Mouse (Mus musculus): Measurements from ENCODE around the gene Adamts2. TPM values are rescaled to one million over a fixed set of nuclear protein-coding genes. Genes with fewer than 3 reads are reported as not detected.

The Adamts2 gene
- polyA plus RNA-seq, 1 experiment from 2014 or later, result 5.8 TPM

GRCm38 (mm10) chr11:50599156-50599555 lies 2.7 kb upstream of the Adamts2 start:
- Histone ChIP-seq H3K36me3 (no peaks in the 10 kb centered on the region), H3K4me2 (no peak overlapping the region), H3K4me1 (peaks cover 26% of the 10 kb centered on the region), H3K27ac (no peak overlapping the region), H3K9ac (no peak overlapping the region), H3K9me3 (replicated peaks) (no peaks in the 10 kb centered on the region; the same call in 1 of the 2 replicates), H3K27me3 (peaks cover 58% of the 10 kb centered on the region), H3K4me3 (replicated peaks) (no peak overlapping the region)
- WGBS, result 63% methylated on average over 2 of the region's 2 CpGs
- ATAC-seq (replicated peaks; ENCODE audit: low FRiP score), result no peak

GRCm38 (mm10) chr11:50602356-50603081 lies 635 bp downstream of the Adamts2 start:
- WGBS, result under 1% methylated on average over 59 of the region's 59 CpGs
- ATAC-seq (replicated peaks; ENCODE audit: low FRiP score), result peak; percentile 14
- peaks cover 80% of the 10 kb centered on the region for H3K27me3 ChIP-seq

DNA sequence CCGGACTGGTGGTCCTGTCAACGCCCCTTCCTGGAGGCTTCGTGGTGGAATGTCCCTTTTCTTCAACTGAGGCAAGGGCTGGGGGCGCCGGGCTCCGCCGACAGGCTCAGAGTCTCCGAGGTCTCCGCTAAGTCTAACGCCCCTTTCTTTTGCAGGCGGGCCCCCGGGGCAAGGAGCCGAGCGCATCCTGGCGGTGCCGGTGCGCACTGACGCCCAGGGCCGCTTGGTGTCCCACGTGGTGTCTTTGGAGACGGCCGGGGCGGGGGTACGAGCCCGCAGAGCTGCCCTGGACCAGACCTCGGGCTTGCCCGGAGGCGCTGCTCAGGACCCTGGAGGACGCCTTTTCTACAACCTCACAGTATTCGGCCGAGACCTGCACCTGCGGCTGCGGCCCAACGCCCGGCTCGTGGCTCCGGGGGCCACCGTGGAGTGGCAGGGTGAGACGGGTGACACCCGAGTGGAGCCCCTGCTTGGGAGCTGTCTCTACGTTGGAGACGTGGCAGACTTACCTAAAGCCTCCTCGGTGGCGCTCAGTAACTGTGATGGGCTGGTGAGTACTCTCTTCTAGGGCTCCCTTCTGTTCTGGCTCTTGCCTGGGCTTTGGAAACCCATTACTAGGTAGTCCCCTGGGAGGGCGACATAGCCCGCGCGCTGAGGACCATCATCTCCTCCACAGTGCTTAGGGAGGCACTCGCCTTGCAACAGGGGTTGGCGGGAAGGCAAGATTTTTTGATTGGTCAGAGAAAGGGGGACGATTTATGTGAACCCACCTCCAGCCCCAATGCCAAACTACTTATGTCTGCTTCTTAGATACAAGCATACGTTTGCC lies 1.4 kb downstream of the Adamts2 start:
- WGBS, result under 1% methylated on average over 52 of the region's 52 CpGs
- peak; percentile 63 for ATAC-seq (replicated peaks; ENCODE audit: low FRiP score)
- Histone ChIP-seq H3K36me3 (no peaks in the 10 kb centered on the region), H3K4me2 (peak overlapping the region; percentile 85), H3K4me1 (peaks cover 28% of the 10 kb centered on the region), H3K27ac (no peak overlapping the region), H3K9ac (peak overlapping the region; percentile 40), H3K4me3 (replicated peaks) (peak overlapping the region; percentile 59), H3K9me3 (replicated peaks) (no peaks in the 10 kb centered on the region; the same call in 1 of the 2 replicates), H3K27me3 (peaks cover 80% of the 10 kb centered on the region)

More at GRCm38 (mm10) chr11:50602356-50603081, 635 bp downstream of the Adamts2 start:
- H3K9ac ChIP-seq, result peak overlapping the region; percentile 40
- H3K27ac ChIP-seq, result no peak overlapping the region
- peak overlapping the region; percentile 59 for H3K4me3 ChIP-seq (replicated peaks)
- H3K9me3 ChIP-seq (replicated peaks), result no peaks in the 10 kb centered on the region; the same call in 1 of the 2 replicates
- H3K36me3 ChIP-seq, result no peaks in the 10 kb centered on the region
- peak overlapping the region; percentile 85 for H3K4me2 ChIP-seq
- peaks cover 28% of the 10 kb centered on the region for H3K4me1 ChIP-seq

DNA sequence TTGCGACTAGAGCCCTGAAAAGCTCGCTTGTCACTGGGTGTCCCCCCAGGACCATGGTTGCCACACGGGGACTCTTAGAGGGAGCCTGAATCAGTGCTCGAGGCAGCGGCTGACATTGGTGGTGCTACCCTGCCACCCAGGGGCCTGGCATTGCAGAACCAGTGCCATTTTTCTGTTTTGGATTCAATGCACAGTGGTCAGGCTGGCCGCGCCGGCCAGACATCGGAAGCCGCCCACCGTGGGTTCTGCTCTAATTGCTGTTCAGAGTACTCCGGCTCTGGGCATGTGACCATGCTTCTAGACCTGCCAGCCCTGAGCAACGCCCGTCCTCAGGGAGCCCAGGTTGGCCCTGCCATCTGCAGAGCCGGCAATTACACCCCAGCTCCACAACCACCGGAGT lies 2.5 kb downstream of the Adamts2 start:
- H3K9ac ChIP-seq, result no peak overlapping the region
- no peak overlapping the region for H3K27ac ChIP-seq
- no peaks in the 10 kb centered on the region for H3K36me3 ChIP-seq
- no peaks in the 10 kb centered on the region for H3K9me3 ChIP-seq (replicated peaks)
- H3K4me2 ChIP-seq, result no peak overlapping the region
- no peak overlapping the region for H3K4me3 ChIP-seq (replicated peaks)
- WGBS, result 75% methylated on average over 16 of the region's 16 CpGs
- peaks cover 28% of the 10 kb centered on the region for H3K4me1 ChIP-seq
- peaks cover 72% of the 10 kb centered on the region for H3K27me3 ChIP-seq
- ATAC-seq (replicated peaks; ENCODE audit: low FRiP score), result no peak

DNA sequence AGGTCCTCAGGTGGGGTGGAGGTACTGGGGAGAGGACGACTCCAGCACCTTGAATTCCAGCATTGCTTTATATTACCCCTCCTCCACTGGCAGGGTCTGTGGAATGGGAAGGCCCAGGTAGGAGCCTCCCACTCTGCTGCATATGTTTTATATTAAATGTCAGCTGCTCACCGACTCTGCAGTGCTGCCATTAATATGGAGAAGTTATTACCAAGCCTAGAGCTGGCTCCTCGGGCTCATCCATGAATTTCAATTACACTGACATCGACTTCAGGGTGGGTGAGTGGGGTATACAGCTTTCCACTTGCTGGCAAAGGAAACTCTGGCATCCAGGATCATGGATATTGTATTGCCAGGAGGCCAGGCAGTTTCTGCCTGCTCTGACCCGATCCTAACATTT lies 9.3 kb downstream of the Adamts2 start:
- Histone ChIP-seq H3K9me3 (replicated peaks) (no peaks in the 10 kb centered on the region), H3K4me3 (replicated peaks) (no peak overlapping the region), H3K4me1 (no peaks in the 10 kb centered on the region), H3K9ac (no peak overlapping the region), H3K36me3 (no peaks in the 10 kb centered on the region), H3K27ac (no peak overlapping the region), H3K27me3 (peaks cover 7% of the 10 kb centered on the region), H3K4me2 (no peak overlapping the region)
- 63% methylated on average over 5 of the region's 5 CpGs for WGBS
- no peak for ATAC-seq (replicated peaks; ENCODE audit: low FRiP score)

GRCm38 (mm10) chr11:50617015-50617543 lies 15.2 kb downstream of the Adamts2 start:
- Histone ChIP-seq H3K4me3 (replicated peaks) (no peak overlapping the region), H3K4me2 (no peak overlapping the region), H3K27ac (no peak overlapping the region), H3K9ac (no peak overlapping the region), H3K4me1 (peaks cover 10% of the 10 kb centered on the region; the same call in 1 of the 2 replicates), H3K36me3 (no peaks in the 10 kb centered on the region), H3K9me3 (replicated peaks) (no peaks in the 10 kb centered on the region), H3K27me3 (no peaks in the 10 kb centered on the region)
- ATAC-seq (replicated peaks; ENCODE audit: low FRiP score), result no peak
- WGBS, result 82% methylated on average over 11 of the region's 11 CpGs

DNA sequence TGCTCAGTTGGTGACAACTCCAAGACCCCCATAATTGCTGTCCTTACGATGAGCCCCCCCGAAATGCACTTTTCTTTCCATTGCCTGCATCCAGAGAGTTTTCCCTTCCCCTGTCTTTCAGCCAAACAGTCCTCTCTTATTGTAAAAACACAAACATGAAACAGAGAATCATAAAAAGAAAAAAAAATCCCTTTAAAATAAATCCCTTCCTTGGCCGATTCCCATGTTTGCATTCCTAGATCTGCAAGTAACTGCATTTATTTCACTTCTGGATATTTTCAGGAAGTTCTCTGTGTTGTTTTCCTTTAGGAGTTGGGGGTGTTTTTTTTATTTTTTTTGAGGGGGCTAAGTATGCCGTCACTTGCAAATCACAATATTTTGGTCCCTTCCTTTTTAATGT lies 19.0 kb downstream of the Adamts2 start:
- no peak overlapping the region for H3K4me3 ChIP-seq (replicated peaks)
- no peak overlapping the region for H3K9ac ChIP-seq
- no peaks in the 10 kb centered on the region for H3K36me3 ChIP-seq
- no peaks in the 10 kb centered on the region for H3K9me3 ChIP-seq (replicated peaks)
- 75% methylated on average over 4 of the region's 4 CpGs for WGBS
- H3K27ac ChIP-seq, result 0 out of 2 replicates have a peak overlapping the region, but pooled peaks have one; percentile 27
- peaks cover 31% of the 10 kb centered on the region for H3K4me1 ChIP-seq
- ATAC-seq (replicated peaks; ENCODE audit: low FRiP score), result no peak
- no peak overlapping the region for H3K4me2 ChIP-seq
- H3K27me3 ChIP-seq, result no peaks in the 10 kb centered on the region

DNA sequence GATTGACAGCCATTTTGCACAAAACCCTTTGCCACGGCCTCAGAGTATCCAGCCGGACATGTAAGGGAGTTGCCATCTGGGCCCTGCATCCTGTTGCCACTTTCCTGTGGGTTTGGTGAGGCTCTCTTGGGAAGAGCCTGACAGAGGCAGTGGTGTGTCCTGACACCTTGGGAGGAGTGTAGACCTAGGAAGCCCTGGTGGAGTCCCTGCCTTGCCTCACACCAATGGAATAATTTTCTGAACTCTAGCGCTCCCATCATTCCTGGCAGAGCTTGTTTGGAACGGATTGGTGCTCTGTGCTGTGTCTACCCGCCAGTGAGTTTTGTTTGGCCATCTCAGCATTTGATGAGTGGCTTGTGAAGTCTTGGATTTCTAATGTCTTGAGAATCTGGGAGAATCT lies 19.5 kb downstream of the Adamts2 start:
- no peak overlapping the region for H3K4me3 ChIP-seq (replicated peaks)
- no peaks in the 10 kb centered on the region for H3K27me3 ChIP-seq
- no peak overlapping the region for H3K4me2 ChIP-seq
- no peak overlapping the region for H3K9ac ChIP-seq
- WGBS, result 73% methylated on average over 5 of the region's 5 CpGs
- peaks cover 31% of the 10 kb centered on the region for H3K4me1 ChIP-seq
- no peak for ATAC-seq (replicated peaks; ENCODE audit: low FRiP score)
- no peaks in the 10 kb centered on the region for H3K9me3 ChIP-seq (replicated peaks)
- H3K27ac ChIP-seq, result 0 out of 2 replicates have a peak overlapping the region, but pooled peaks have one; percentile 54
- no peaks in the 10 kb centered on the region for H3K36me3 ChIP-seq

DNA sequence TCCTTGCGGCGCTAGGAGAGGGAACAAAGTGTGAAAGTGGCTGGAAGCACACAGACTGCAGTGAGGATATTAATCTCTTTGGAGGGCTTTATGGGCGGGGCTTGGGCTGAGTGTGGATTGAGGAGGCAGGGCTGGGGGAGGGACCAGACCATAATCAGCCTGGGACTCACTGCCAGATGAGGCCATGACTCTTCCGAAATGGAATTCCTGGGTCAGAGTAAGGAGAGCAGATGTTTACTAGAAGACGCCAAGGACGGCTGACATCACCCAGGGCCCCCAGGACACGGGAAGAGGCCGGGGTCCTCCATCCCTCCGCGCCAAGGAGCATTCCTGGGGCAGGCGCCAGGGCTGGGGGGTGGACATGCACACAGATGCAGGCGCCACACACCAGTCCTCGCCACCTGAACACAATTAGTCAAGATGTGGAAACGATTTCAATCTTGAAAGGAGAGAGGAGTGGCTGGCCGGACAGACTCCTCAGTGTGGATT lies 20.4 kb downstream of the Adamts2 start:
- no peaks in the 10 kb centered on the region for H3K36me3 ChIP-seq
- H3K4me1 ChIP-seq, result peaks cover 31% of the 10 kb centered on the region
- 49% methylated on average over 15 of the region's 15 CpGs for WGBS
- H3K27me3 ChIP-seq, result no peaks in the 10 kb centered on the region
- H3K4me3 ChIP-seq (replicated peaks), result peak overlapping the region; percentile 24
- peak; percentile 87 for ATAC-seq (replicated peaks; ENCODE audit: low FRiP score)
- no peak overlapping the region for H3K9ac ChIP-seq
- peak overlapping the region; percentile 50 for H3K4me2 ChIP-seq
- H3K27ac ChIP-seq, result peak overlapping the region; percentile 54; the same call in 1 of the 2 replicates
- H3K9me3 ChIP-seq (replicated peaks), result no peaks in the 10 kb centered on the region

- no peak overlapping the region for H3K4me2 ChIP-seq
These were observed 21.9 kb downstream of the Adamts2 start for GRCm38 (mm10) chr11:50623806-50624205.

GRCm38 (mm10) chr11:50624239-50624638 lies 22.4 kb downstream of the Adamts2 start:
- no peak overlapping the region for H3K27ac ChIP-seq
- 56% methylated on average over 2 of the region's 2 CpGs for WGBS

More at GRCm38 (mm10) chr11:50623806-50624205, 21.9 kb downstream of the Adamts2 start:
- Histone ChIP-seq H3K9ac (no peak overlapping the region), H3K36me3 (no peaks in the 10 kb centered on the region), H3K9me3 (replicated peaks) (no peaks in the 10 kb centered on the region), H3K4me3 (replicated peaks) (no peak overlapping the region), H3K27ac (no peak overlapping the region), H3K27me3 (no peaks in the 10 kb centered on the region), H3K4me1 (peaks cover 32% of the 10 kb centered on the region)
- WGBS, result 91% methylated on average over 3 of the region's 3 CpGs
- ATAC-seq (replicated peaks; ENCODE audit: low FRiP score), result no peak

GRCm38 (mm10) chr11:50624720-50625119 lies 22.8 kb downstream of the Adamts2 start:
- 54% methylated on average over 5 of the region's 5 CpGs for WGBS
- Histone ChIP-seq H3K36me3 (no peaks in the 10 kb centered on the region), H3K9ac (no peak overlapping the region), H3K9me3 (replicated peaks) (no peaks in the 10 kb centered on the region), H3K4me2 (no peak overlapping the region), H3K4me1 (peaks cover 36% of the 10 kb centered on the region), H3K27ac (no peak overlapping the region), H3K4me3 (replicated peaks) (no peak overlapping the region), H3K27me3 (no peaks in the 10 kb centered on the region)
- ATAC-seq (replicated peaks; ENCODE audit: low FRiP score), result no peak

More at GRCm38 (mm10) chr11:50624239-50624638, 22.4 kb downstream of the Adamts2 start:
- Histone ChIP-seq H3K9ac (no peak overlapping the region), H3K4me2 (no peak overlapping the region), H3K4me3 (replicated peaks) (no peak overlapping the region), H3K27me3 (no peaks in the 10 kb centered on the region), H3K4me1 (peaks cover 36% of the 10 kb centered on the region), H3K9me3 (replicated peaks) (no peaks in the 10 kb centered on the region), H3K36me3 (no peaks in the 10 kb centered on the region)
- no peak for ATAC-seq (replicated peaks; ENCODE audit: low FRiP score)
